36 mouse cellular contexts compared by ENCODE assay signal in genomic region chr4:3238493-3238892, GRCm38 (mm10). TPM values are rescaled to one million over a fixed set of nuclear protein-coding genes. Genes with fewer than 3 reads are reported as not detected.
"Had no signal": no experiment of that assay in that cellular context is flagged by ENCODE, and none has a peak within 500 bp of the region (broad histone marks: within the 10 kb centered on the region; RNA-seq: fewer than 3 reads in every experiment).

No protein-coding gene starts in this region.

RNA-seq across cellular contexts. Expression of gene Vmn1r3, which starts 53.3 kb away (rescaled TPM):
- total RNA-seq: forebrain, postnatal 0 days; gastrocnemius, adult 18-20 months; gastrocnemius, postnatal 10 days; gastrocnemius, postnatal 25 days; gastrocnemius, postnatal 4 days; granulocyte monocyte progenitor cell, adult 5-6 weeks; heart, adult 2 months; heart, postnatal 14 days; heart, postnatal 36 days; hematopoietic stem cell, adult 5-6 weeks; hindbrain, postnatal 0 days; layer of hippocampus, adult 18-20 months; layer of hippocampus, adult 8-10 months; layer of hippocampus, postnatal 14 days; layer of hippocampus, postnatal 36 days; left cerebral cortex, adult 18-20 months; left cerebral cortex, adult 8-10 months; left cerebral cortex, postnatal 10 days; left cerebral cortex, postnatal 25 days; left cerebral cortex, postnatal 4 days had no signal
- polyA plus RNA-seq: forebrain, postnatal 0 days; heart, adult 2 months; heart, embryonic 12.5 days; heart, embryonic 15.5 days; heart, postnatal 0 days; hindbrain, embryonic 11.5 days; hindbrain, embryonic 13.5 days; hindbrain, embryonic 15.5 days; hindbrain, postnatal 0 days; intestine, embryonic 14.5 days; intestine, embryonic 16.5 days; kidney, adult 2 months; kidney, embryonic 15.5 days; kidney, postnatal 0 days; large intestine, adult 2 months; limb, embryonic 11.5 days; limb, embryonic 13.5 days; limb, embryonic 15.5 days; liver, embryonic 11.5 days had no signal
